ENCODE assay signal across 28 mouse cellular contexts in genomic region chr10:13222135-13222534, GRCm38 (mm10). TPM values are rescaled to one million over a fixed set of nuclear protein-coding genes. Genes with fewer than 3 reads are reported as not detected.
DNase-seq lines count a peak whose midpoint lies in the region; ATAC-seq and TF ChIP-seq lines count a peak whose summit lies in the region.
"Had no signal": no experiment of that assay in that cellular context is flagged by ENCODE, and none has a peak within 500 bp of the region (broad histone marks: within the 10 kb centered on the region; RNA-seq: fewer than 3 reads in every experiment).

No protein-coding gene starts in this region.

- H3K27me3 ChIP-seq in intestine, embryonic 14.5 days (replicated peaks; ENCODE audit: control insufficient read depth, insufficient read depth, low read length) = no peaks in the 10 kb centered on the region
- H3K27me3 ChIP-seq in intestine, postnatal 0 days (replicated peaks; ENCODE audit: control insufficient read depth, insufficient read depth, low read length) = no peaks in the 10 kb centered on the region
- no peaks in the 10 kb centered on the region for H3K27me3 ChIP-seq in intestine, embryonic 15.5 days (replicated peaks)
- H3K27me3 ChIP-seq in intestine, embryonic 16.5 days (replicated peaks; ENCODE audit: control insufficient read depth, insufficient read depth, low read length) = no peaks in the 10 kb centered on the region
- no peaks in the 10 kb centered on the region for H3K27me3 ChIP-seq in forebrain, embryonic 10.5 days (ENCODE audit: poor library complexity, severe bottlenecking)
- H3K27me3 ChIP-seq: CH12.LX, Patski had no signal

- no peak overlapping the region for H3K4me3 ChIP-seq in intestine, embryonic 14.5 days (ENCODE audit: low read depth, low read length)
- no peak overlapping the region for H3K4me3 ChIP-seq in intestine, postnatal 0 days (ENCODE audit: low read depth, low read length)
- no peak overlapping the region for H3K4me3 ChIP-seq in intestine, embryonic 15.5 days (replicated peaks)
- no peak overlapping the region for H3K4me3 ChIP-seq in intestine, embryonic 16.5 days (ENCODE audit: low read length)
- no peak overlapping the region for H3K4me3 ChIP-seq in forebrain, embryonic 10.5 days

- H3K9ac ChIP-seq in intestine, embryonic 14.5 days (ENCODE audit: low read length) = no peak overlapping the region
- H3K9ac ChIP-seq in intestine, postnatal 0 days (ENCODE audit: low read depth, low read length) = no peak overlapping the region
- no peak overlapping the region for H3K9ac ChIP-seq in intestine, embryonic 15.5 days
- no peak overlapping the region for H3K9ac ChIP-seq in intestine, embryonic 16.5 days (ENCODE audit: low read depth, low read length)

- DNase-seq in heart, adult 11 months = peak; percentile 34
- no peak for DNase-seq in heart, adult 8-10 months (ENCODE audit: low spot score)
- DNase-seq in intestine, embryonic 14.5 days (ENCODE audit: low spot score) = peak; percentile 42
- DNase-seq in forebrain, embryonic 10.5 days (ENCODE audit: extremely low spot score, low spot score) = no peak
- DNase-seq in ovary, postnatal 14 days (ENCODE audit: low spot score) = no peak
- DNase-seq: adrenal gland, adult 2 months; adrenal gland, adult 8-10 months; adrenal gland, postnatal 10 days; adrenal gland, postnatal 14 days; adrenal gland, postnatal 25 days; adrenal gland, postnatal 36 days; B cell, adult 2 months; cerebellum, adult 11 months; cerebellum, adult 11-12 months had no signal

- H3K27ac ChIP-seq in intestine, embryonic 14.5 days (ENCODE audit: low read depth) = no peak overlapping the region
- no peak overlapping the region; the same call in 1 of the 2 replicates for H3K27ac ChIP-seq in intestine, postnatal 0 days (ENCODE audit: low read depth, low read length)
- no peak overlapping the region for H3K27ac ChIP-seq in intestine, embryonic 15.5 days
- peak overlapping the region; percentile 38; the same call in 1 of the 2 replicates for H3K27ac ChIP-seq in intestine, embryonic 16.5 days (ENCODE audit: low read length)
- no peak overlapping the region for H3K27ac ChIP-seq in forebrain, embryonic 10.5 days

- H3K9me3 ChIP-seq in intestine, embryonic 14.5 days (ENCODE audit: control insufficient read depth, low read length) = no peaks in the 10 kb centered on the region
- no peaks in the 10 kb centered on the region for H3K9me3 ChIP-seq in intestine, postnatal 0 days (ENCODE audit: control insufficient read depth)
- no peaks in the 10 kb centered on the region for H3K9me3 ChIP-seq in intestine, embryonic 15.5 days
- no peaks in the 10 kb centered on the region for H3K9me3 ChIP-seq in intestine, embryonic 16.5 days (ENCODE audit: control insufficient read depth, low read length)
- no peaks in the 10 kb centered on the region for H3K9me3 ChIP-seq in forebrain, embryonic 10.5 days
- H3K9me3 ChIP-seq: G1E had no signal

- H3K4me1 ChIP-seq in intestine, embryonic 14.5 days (replicated peaks; ENCODE audit: control insufficient read depth, insufficient read depth, low read length) = no peaks in the 10 kb centered on the region
- peaks cover 4% of the 10 kb centered on the region; the same call in 1 of the 2 replicates for H3K4me1 ChIP-seq in intestine, postnatal 0 days (replicated peaks; ENCODE audit: control insufficient read depth, insufficient read depth, low read length)
- H3K4me1 ChIP-seq in intestine, embryonic 15.5 days (replicated peaks) = no peaks in the 10 kb centered on the region
- peaks cover 4% of the 10 kb centered on the region; the same call in 1 of the 2 replicates for H3K4me1 ChIP-seq in intestine, embryonic 16.5 days (ENCODE audit: control insufficient read depth, insufficient read depth, low read length)
- H3K4me1 ChIP-seq in forebrain, embryonic 10.5 days = no peaks in the 10 kb centered on the region

- no peak overlapping the region for H3K4me2 ChIP-seq in intestine, embryonic 14.5 days (ENCODE audit: low read length)
- H3K4me2 ChIP-seq in intestine, postnatal 0 days (replicated peaks; ENCODE audit: low read depth) = no peak overlapping the region
- H3K4me2 ChIP-seq in intestine, embryonic 15.5 days (replicated peaks) = no peak overlapping the region
- no peak overlapping the region for H3K4me2 ChIP-seq in intestine, embryonic 16.5 days (ENCODE audit: low read depth, low read length)

- H3K36me3 ChIP-seq in intestine, embryonic 14.5 days (ENCODE audit: control insufficient read depth, insufficient read depth, low read length) = peaks cover 12% of the 10 kb centered on the region
- peaks cover 4% of the 10 kb centered on the region; the same call in 1 of the 2 replicates for H3K36me3 ChIP-seq in intestine, postnatal 0 days (ENCODE audit: control insufficient read depth, insufficient read depth)
- 0 out of 2 replicates have a peak, but pooled peaks cover 3% of the 10 kb centered on the region for H3K36me3 ChIP-seq in intestine, embryonic 15.5 days
- H3K36me3 ChIP-seq in intestine, embryonic 16.5 days (ENCODE audit: control insufficient read depth, insufficient read depth, low read length) = no peaks in the 10 kb centered on the region
- peaks cover 24% of the 10 kb centered on the region for H3K36me3 ChIP-seq in forebrain, embryonic 10.5 days (replicated peaks)
- H3K36me3 ChIP-seq: G1E had no signal

- ATAC-seq in intestine, embryonic 14.5 days (replicated peaks; ENCODE audit: low FRiP score, low TSS enrichment, low read depth) = no peak
- ATAC-seq in intestine, postnatal 0 days = no peak
- ATAC-seq in intestine, embryonic 15.5 days = peak; percentile 61
- peak; percentile 61 for ATAC-seq in intestine, embryonic 16.5 days
- ATAC-seq: activated CD4-positive, CD25-positive, alpha-beta regulatory T cell, adult 4 months; CD4-positive, CD25-positive, alpha-beta regulatory T cell, adult 4 months; Patski had no signal

- WGBS in intestine, embryonic 14.5 days = 77% methylated on average over 3 of the region's 3 CpGs
- WGBS in intestine, postnatal 0 days = 52% methylated on average over 3 of the region's 3 CpGs
- 72% methylated on average over 3 of the region's 3 CpGs for WGBS in intestine, embryonic 15.5 days
- WGBS in intestine, embryonic 16.5 days = 72% methylated on average over 3 of the region's 3 CpGs
- WGBS in forebrain, embryonic 10.5 days = 88% methylated on average over 3 of the region's 3 CpGs

- no peak for TF ChIP-seq CTCF in intestine, postnatal 0 days (IDR thresholded peaks at IDR 0.05; ENCODE audit: low read depth)

RNA-seq across cellular contexts. Expression of gene Ltv1, which starts 29.2 kb away (rescaled TPM):
- 10 to 100 TPM; 17.6 to 25.5 (median 19.3) TPM for total RNA-seq in heart, adult 8-10 months (2022)
- 80.1 and 87.2 TPM in 2 replicates for polyA plus RNA-seq in intestine, embryonic 14.5 days (2014; fragmentation: Nextera tagmentation; extraction: Ambion mirVana)
- 44.1 and 45.5 TPM in 2 replicates for polyA plus RNA-seq in intestine, postnatal 0 days (2015; fragmentation: Nextera tagmentation; extraction: Ambion mirVana)
- 74.6 and 82.0 TPM in 2 replicates for polyA plus RNA-seq in intestine, embryonic 15.5 days (2015; fragmentation: Nextera tagmentation; extraction: Ambion mirVana)
- 69.2 and 74.4 TPM in 2 replicates for polyA plus RNA-seq in intestine, embryonic 16.5 days (2015; fragmentation: Nextera tagmentation; extraction: Ambion mirVana)
- polyA plus RNA-seq in forebrain, embryonic 10.5 days (2016; fragmentation: Nextera tagmentation; extraction: Ambion mirVana) = 75.5 and 82.0 TPM in 2 replicates

RNA-seq across cellular contexts. Expression of gene Zc2hc1b, which starts 44.3 kb away (rescaled TPM):
- total RNA-seq in heart, adult 8-10 months (2022) = not detected
- not detected in 2 replicates for polyA plus RNA-seq in intestine, embryonic 14.5 days (2014; fragmentation: Nextera tagmentation; extraction: Ambion mirVana)
- not detected in 2 replicates for polyA plus RNA-seq in intestine, postnatal 0 days (2015; fragmentation: Nextera tagmentation; extraction: Ambion mirVana)
- not detected in 2 replicates for polyA plus RNA-seq in intestine, embryonic 15.5 days (2015; fragmentation: Nextera tagmentation; extraction: Ambion mirVana)
- not detected in 2 replicates for polyA plus RNA-seq in intestine, embryonic 16.5 days (2015; fragmentation: Nextera tagmentation; extraction: Ambion mirVana)
- not detected in 2 replicates for polyA plus RNA-seq in forebrain, embryonic 10.5 days (2016; fragmentation: Nextera tagmentation; extraction: Ambion mirVana)
- total RNA-seq: adrenal gland, adult 18-20 months; adrenal gland, adult 2 months; adrenal gland, adult 8-10 months; adrenal gland, postnatal 10 days; adrenal gland, postnatal 14 days; adrenal gland, postnatal 25 days; adrenal gland, postnatal 36 days; adrenal gland, postnatal 4 days; CH12.LX; ES-E14; G1E; MEL had no signal
- polyA plus RNA-seq: activated CD4-positive, CD25-positive, alpha-beta regulatory T cell, adult 4 months; adrenal gland, adult 2 months; brain, embryonic 14.5 days; C2C12; CD4-positive, CD25-positive, alpha-beta regulatory T cell, adult 4 months; G1E; Patski had no signal

Comparison
In these comparisons a context has a peak if more than half of its experiments do, and no peak if none do; other contexts are left out.
1. DNase-seq: peak in heart, adult 11 months (single experiment) and intestine, embryonic 14.5 days (single experiment); none in heart, adult 8-10 months (single experiment), forebrain, embryonic 10.5 days (single experiment) and ovary, postnatal 14 days (single experiment).
2. ATAC-seq: peak in intestine, embryonic 15.5 days (single experiment) and intestine, embryonic 16.5 days (single experiment); none in intestine, embryonic 14.5 days (single experiment) and intestine, postnatal 0 days (single experiment).